Mouse (Mus musculus) bone marrow, adult 2 months (tissue): ENCODE measurements around the gene Shisa4.

Experiments used
- CTCF ChIP-seq: fragments of 200-500 bp; IDR thresholded peaks from 2 replicates; pipeline ENCODE4 v1.5.1; 2011; ENCODE audit warnings: low read length, control low read depth; ENCODE audit not compliant: control insufficient read depth, insufficient read depth
- POLR2A ChIP-seq: fragments of 200-500 bp; IDR thresholded peaks from 2 replicates; pipeline ENCODE4 v1.6.1; 2011; ENCODE audit warnings: low read depth, mild to moderate bottlenecking, control low read depth, low read length, borderline replicate concordance; ENCODE audit not compliant: control insufficient read depth

GRCm38 (mm10) chr1:135325934-135326333, 49.1 kb downstream of the Shisa4 start:
- TF ChIP-seq CTCF (no peak), POLR2A (no peak)
